Mouse (Mus musculus) lung, postnatal 0 days (tissue): Measurements from ENCODE around the gene Ahctf1.

ENCODE experiments used
- CTCF ChIP-seq: IDR thresholded peaks from 2 replicates; pipeline ENCODE4 v1.5.1; 2016; ENCODE audit warnings: antibody characterized with exemption, mild to moderate bottlenecking
- EP300 ChIP-seq: IDR thresholded peaks from 2 replicates; pipeline ENCODE4 v1.6.1; 2016; ENCODE audit warnings: antibody characterized with exemption, mild to moderate bottlenecking, control low read depth

GRCm38 (mm10) chr1:179756477-179756876, 47.0 kb downstream of the Ahctf1 start:
- TF ChIP-seq CTCF (no peak), EP300 (no peak)
